Mouse (Mus musculus): ENCODE results near the gene Wdr31. TPM values are rescaled to one million over a fixed set of nuclear protein-coding genes. Genes with fewer than 3 reads are reported as not detected.

Gene Wdr31
- polyA plus RNA-seq, 1 experiment from 2014 or later = 16.3 TPM

GRCm38 (mm10) chr4:62407730-62408582 is 62.7 kb downstream of the Wdr31 start:
- Histone ChIP-seq H3K36me3 (replicated peaks) (0 out of 2 replicates have a peak, but pooled peaks cover 11% of the 10 kb centered on the region), H3K27me3 (replicated peaks) (no peaks in the 10 kb centered on the region), H3K4me1 (peaks cover 39% of the 10 kb centered on the region), H3K27ac (peak overlapping the region; percentile 74), H3K9me3 (no peaks in the 10 kb centered on the region), H3K4me3 (peak overlapping the region; percentile 66), H3K9ac (peak overlapping the region; percentile 67), H3K4me2 (peak overlapping the region; percentile 40)
- 0% methylated on average over 35 of the region's 35 CpGs for WGBS
- ATAC-seq (replicated peaks) = peak; percentile 75

- ATAC-seq (replicated peaks) = no peak
- 82% methylated on average over 4 of the region's 4 CpGs for WGBS
- peaks cover 13% of the 10 kb centered on the region; the same call in 1 of the 2 replicates for H3K36me3 ChIP-seq (replicated peaks)
- H3K27me3 ChIP-seq (replicated peaks) = no peaks in the 10 kb centered on the region
- no peak overlapping the region for H3K27ac ChIP-seq
- H3K4me1 ChIP-seq = peaks cover 39% of the 10 kb centered on the region
- H3K4me3 ChIP-seq = no peak overlapping the region
- no peak overlapping the region for H3K9ac ChIP-seq
- H3K4me2 ChIP-seq = no peak overlapping the region
- no peaks in the 10 kb centered on the region for H3K9me3 ChIP-seq
These were observed 64.6 kb downstream of the Wdr31 start for GRCm38 (mm10) chr4:62406133-62406532.

GRCm38 (mm10) chr4:62398956-62399355 is 71.7 kb downstream of the Wdr31 start:
- Histone ChIP-seq H3K9me3 (no peaks in the 10 kb centered on the region), H3K4me3 (no peak overlapping the region), H3K4me1 (no peaks in the 10 kb centered on the region), H3K27ac (no peak overlapping the region), H3K36me3 (replicated peaks) (peaks cover 39% of the 10 kb centered on the region; the same call in 1 of the 2 replicates), H3K4me2 (no peak overlapping the region), H3K9ac (no peak overlapping the region), H3K27me3 (replicated peaks) (no peaks in the 10 kb centered on the region)
- no peak for ATAC-seq (replicated peaks)
- WGBS = 95% methylated on average over 3 of the region's 3 CpGs

Other genes with a start within 250 kb of the Wdr31 start
- 31.4 and 31.6 TPM in 2 replicates for gene Zfp37, start 239.8 kb downstream of the Wdr31 start, polyA plus RNA-seq (2015; fragmentation: Nextera tagmentation; extraction: Ambion mirVana)
- 19.3 and 19.7 TPM in 2 replicates for gene Slc31a2, start 208.3 kb downstream of the Wdr31 start, polyA plus RNA-seq (2015; fragmentation: Nextera tagmentation; extraction: Ambion mirVana)
- 20.9 and 23.0 TPM in 2 replicates for gene Fkbp15, start 110.3 kb downstream of the Wdr31 start, polyA plus RNA-seq (2015; fragmentation: Nextera tagmentation; extraction: Ambion mirVana)
- 34.6 and 36.8 TPM in 2 replicates for gene Slc31a1, start 110.2 kb downstream of the Wdr31 start, polyA plus RNA-seq (2015; fragmentation: Nextera tagmentation; extraction: Ambion mirVana)
- 75.0 and 76.5 TPM in 2 replicates for gene Cdc26, start 62.3 kb downstream of the Wdr31 start, polyA plus RNA-seq (2015; fragmentation: Nextera tagmentation; extraction: Ambion mirVana)
- 15.6 and 16.5 TPM in 2 replicates for gene Prpf4, start 62.1 kb downstream of the Wdr31 start, polyA plus RNA-seq (2015; fragmentation: Nextera tagmentation; extraction: Ambion mirVana)
- 0.20 and 0.21 TPM in 2 replicates for gene Rnf183, start 35.6 kb downstream of the Wdr31 start, polyA plus RNA-seq (2015; fragmentation: Nextera tagmentation; extraction: Ambion mirVana)
- 0.60 and 1.0 TPM in 2 replicates for gene Bspry, start 9.2 kb upstream of the Wdr31 start, polyA plus RNA-seq (2015; fragmentation: Nextera tagmentation; extraction: Ambion mirVana)
- 12.7 and 14.5 TPM in 2 replicates for gene Hdhd3, start 32.6 kb upstream of the Wdr31 start, polyA plus RNA-seq (2015; fragmentation: Nextera tagmentation; extraction: Ambion mirVana)
- gene Alad, start 49.0 kb upstream of the Wdr31 start, polyA plus RNA-seq (2015; fragmentation: Nextera tagmentation; extraction: Ambion mirVana) = 71.2 and 72.1 TPM in 2 replicates
- 58.9 and 62.2 TPM in 2 replicates for gene Pole3, start 54.2 kb upstream of the Wdr31 start, polyA plus RNA-seq (2015; fragmentation: Nextera tagmentation; extraction: Ambion mirVana)
- gene 4933430I17Rik, start 54.5 kb upstream of the Wdr31 start, polyA plus RNA-seq (2015; fragmentation: Nextera tagmentation; extraction: Ambion mirVana) = 0.52 and 1.2 TPM in 2 replicates
- 76.6 and 80.1 TPM in 2 replicates for gene Rgs3, start 89.0 kb upstream of the Wdr31 start, polyA plus RNA-seq (2015; fragmentation: Nextera tagmentation; extraction: Ambion mirVana)